Mouse (Mus musculus) kidney, postnatal 10 days (tissue): ENCODE results near the gene Tbc1d9b.
A peak's percentile ranks its signal among the peaks of the same experiment; 100 is the strongest.
"Not testable (repeated sequence)": the region's sequence is repeated elsewhere in the genome, so short reads cannot be mapped to it uniquely, and the experiment has no call there.

ENCODE experiments used
- DNase-seq: peaks from one replicate; pipeline ENCODE4 v3.0.0; 2021; ENCODE audit warnings: mixed read lengths

The Tbc1d9b gene

DNA sequence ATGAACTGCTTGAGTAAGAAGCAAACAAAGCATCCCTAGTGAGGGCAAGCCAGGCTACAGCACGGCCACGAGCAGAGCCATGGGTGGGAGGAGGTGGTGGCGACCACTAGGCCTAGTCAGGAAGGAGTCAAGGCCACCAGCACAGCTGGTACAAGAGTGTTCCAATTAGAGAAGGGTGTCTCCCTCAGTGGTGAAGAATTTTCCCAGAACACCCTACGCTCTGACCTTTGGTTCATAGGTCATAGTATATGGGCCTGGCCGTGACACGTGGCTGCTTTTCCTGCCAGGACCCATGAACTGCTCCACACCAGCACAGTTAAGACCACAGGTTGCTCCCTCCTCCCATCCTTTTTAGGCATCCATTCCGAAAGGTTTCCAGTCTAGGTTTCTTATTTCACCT is 8.4 kb downstream of the Tbc1d9b start:
- DNase-seq: no peak

DNA sequence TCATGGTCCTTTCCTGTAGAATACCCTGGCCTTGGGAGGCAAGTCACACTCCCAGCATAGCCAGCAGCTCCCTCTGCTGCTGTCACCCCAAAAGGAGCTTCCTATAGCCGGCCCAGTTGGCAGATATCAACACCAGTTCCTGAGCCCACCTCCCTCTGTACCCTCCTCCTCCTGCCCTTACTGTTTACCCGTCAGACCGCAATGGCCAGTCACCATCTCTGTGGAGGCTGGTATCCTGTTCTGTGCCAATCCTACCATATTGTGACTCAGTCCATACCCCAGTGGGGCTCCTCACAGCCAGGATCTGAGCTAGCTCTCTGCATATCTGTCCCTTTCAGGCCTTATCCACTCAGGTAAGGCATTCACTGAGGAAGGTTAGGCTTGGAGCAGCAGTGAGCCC is 14.3 kb downstream of the Tbc1d9b start:
- DNase-seq: no peak

DNA sequence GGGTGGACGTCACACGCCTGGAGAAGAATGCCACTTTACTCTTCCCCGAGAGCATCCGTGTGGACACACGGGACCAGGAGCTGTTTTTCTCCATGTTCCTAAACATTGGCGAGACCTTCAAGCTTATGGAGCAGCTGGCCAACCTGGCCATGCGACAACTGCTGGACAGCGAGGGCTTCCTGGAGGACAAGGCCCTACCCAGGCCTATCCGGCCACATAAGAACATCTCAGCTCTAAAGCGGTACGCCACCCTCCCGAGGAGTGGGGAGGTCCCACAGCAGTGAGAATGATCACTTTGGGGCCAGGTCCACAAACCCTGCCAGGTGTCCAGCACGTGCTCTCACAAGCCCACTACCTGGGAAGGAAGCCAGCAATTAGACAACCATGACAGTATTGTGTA is 14.9 kb downstream of the Tbc1d9b start:
- DNase-seq: no peak

DNA sequence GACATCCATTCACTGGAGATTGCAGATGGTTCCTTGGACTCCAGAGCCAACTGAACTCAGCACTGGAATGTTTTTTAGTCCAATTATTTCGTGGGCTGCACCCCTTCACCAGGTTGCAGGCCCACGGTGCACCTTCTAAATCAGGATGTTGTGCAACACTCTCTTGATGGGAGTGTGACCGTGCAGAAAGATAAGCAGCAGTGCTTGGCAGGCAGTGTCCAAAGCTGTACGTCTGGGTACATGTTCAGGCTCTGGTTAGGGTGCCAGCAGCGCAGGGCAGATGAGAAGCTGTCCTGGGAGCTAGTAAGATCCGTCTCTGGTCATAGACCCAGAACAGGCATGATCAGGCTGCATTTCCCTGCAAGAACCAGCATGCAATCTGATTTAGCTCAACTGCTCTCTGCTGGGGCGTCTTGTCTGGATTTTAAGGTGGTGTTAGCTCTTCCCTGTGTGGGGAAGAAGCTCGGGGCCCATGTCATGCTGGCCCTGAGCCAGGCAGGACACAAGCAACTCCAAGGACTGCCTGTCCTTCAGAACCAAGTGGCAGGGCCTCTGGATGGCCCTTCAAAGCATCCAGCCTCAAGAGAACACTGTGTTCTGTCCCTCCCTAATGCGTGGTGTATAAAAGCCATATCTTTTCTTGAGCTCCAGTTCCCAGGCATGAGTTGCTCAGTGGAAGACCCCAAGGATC is 16.2 kb downstream of the Tbc1d9b start:
- no peak for DNase-seq

DNA sequence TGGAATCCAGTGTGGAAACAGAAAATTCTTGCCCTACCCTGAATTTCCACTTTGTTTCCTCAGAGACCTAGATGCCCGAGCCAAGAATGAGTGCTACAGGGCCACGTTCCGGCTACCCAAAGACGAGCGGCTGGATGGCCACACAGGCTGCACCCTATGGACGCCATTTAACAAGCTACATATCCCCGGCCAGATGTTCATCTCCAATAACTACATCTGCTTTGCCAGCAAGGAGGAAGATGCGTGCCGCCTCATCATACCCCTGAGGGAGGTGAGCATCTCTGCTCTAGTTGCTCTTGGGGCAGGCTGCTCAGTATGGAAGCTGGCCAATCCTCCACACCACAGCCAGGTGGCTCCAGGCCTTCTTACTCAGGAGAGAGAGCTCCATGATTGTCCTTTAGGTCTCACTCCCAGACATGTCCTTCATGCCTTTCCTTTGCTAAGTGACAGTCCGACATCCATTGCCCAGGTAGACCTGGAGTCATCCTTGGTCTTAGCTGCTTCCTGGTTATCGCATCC is 16.8 kb downstream of the Tbc1d9b start:
- DNase-seq: no peak

- peak; percentile 33 for DNase-seq
Measured at GRCm38 (mm10) chr11:50149200-50149599, 18.0 kb downstream of the Tbc1d9b start.

DNA sequence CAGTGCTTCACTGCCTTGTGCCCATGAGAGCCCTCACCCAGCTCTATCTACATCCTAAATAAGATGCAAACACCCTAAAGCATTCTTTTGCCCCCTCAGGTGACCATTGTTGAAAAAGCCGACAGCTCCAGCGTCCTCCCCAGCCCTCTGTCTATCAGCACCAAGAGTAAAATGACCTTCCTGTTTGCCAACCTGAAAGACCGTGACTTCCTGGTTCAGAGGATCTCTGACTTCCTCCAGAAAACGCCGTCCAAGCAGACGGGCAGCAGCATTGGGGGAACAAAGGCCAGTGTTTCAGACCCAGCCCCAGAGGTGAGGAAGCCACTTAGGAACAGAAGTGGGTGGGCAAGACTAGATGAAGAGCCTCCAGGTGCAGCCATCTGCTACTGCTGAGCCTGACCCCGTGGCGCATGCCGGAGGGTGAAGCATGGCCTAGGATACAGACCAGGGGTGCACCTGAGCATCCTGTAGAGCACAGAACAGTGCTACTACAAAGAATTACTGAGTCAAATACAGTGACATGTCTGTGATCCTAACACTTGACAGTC is 18.5 kb downstream of the Tbc1d9b start:
- no peak for DNase-seq

GRCm38 (mm10) chr11:50151374-50151773 is 20.2 kb downstream of the Tbc1d9b start:
- DNase-seq: no peak

DNA sequence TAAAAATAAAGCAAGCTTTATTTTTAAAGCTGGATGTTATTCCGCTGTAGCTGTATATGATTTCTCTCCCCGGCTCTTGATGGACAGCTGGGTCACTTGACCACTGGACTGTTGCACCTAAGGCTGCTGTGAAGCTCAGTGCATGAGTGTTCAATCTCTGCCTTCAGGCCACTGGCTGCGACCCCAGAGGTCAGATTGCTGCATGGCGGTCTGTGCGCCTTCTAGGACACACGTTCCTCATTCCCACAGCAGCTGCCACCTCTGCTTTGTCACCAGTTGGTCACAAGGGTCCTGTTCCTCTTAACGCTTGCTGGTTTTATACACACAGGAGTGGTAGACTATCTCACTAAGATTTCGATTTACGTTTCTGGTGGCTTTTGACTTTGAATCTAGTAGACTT is 23.0 kb downstream of the Tbc1d9b start:
- no peak for DNase-seq

GRCm38 (mm10) chr11:50154777-50155520 is 23.8 kb downstream of the Tbc1d9b start:
- DNase-seq: no peak

GRCm38 (mm10) chr11:50155785-50156184 is 24.6 kb downstream of the Tbc1d9b start:
- no peak for DNase-seq

DNA sequence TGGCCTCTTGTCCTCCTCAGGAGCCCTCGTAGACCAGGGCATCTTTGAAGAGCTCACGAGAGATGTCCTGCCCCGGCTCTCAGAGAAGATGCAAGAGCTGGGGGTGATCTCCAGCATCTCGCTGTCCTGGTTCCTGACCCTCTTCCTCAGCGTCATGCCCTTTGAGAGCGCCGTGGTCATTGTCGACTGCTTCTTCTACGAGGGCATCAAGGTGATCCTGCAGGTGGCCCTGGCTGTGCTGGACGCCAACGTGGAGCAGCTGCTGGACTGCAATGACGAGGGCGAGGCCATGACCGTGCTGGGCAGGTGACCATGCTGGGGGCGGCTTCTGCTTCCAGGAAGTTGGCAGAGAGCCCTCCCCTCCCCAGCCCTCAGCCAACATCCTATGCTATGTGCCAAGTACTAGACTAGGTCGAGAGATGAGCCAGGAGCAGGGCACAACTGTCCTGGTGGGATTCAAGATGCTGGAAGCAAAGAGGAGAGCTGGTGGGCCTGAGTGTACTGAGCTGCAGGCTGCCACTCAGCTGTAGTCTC is 25.6 kb downstream of the Tbc1d9b start:
- no peak for DNase-seq

DNA sequence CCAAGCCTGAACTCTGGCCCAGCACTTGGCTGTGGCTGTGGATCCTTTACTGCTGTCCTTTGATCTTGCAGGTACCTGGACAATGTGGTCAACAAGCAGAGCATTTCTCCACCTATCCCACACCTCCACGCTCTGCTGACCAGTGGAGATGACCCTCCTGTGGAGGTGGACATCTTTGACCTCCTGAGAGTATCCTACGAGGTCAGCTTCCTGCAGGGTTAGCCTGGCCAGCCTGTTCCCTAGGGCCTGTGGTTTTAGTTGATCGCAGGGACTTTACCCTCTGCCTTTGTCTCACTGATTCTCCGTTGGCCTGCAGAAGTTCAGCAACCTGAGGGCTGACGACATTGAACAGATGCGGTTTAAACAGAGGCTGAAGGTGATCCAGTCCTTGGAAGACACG is 27.1 kb downstream of the Tbc1d9b start:
- DNase-seq: no peak

DNA sequence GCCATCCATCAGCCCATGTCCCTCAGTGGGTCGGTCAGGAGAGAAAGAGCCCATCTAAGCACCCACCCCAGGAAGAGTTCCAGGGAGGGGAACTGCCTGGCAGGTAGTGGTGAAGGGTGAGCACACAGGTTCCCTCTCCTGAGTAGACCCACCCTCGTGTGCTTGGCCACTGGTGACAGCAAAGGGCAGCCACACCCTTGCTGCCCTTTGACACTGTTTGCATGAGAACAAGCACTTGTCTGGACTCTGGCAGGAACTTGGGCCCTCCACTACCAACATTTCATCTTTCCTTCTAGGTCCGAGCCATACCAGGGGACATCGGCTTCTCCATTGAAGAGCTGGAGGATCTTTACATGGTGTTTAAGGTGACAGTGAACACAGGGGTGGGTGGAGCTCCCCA is 28.2 kb downstream of the Tbc1d9b start:
- no peak for DNase-seq

DNA sequence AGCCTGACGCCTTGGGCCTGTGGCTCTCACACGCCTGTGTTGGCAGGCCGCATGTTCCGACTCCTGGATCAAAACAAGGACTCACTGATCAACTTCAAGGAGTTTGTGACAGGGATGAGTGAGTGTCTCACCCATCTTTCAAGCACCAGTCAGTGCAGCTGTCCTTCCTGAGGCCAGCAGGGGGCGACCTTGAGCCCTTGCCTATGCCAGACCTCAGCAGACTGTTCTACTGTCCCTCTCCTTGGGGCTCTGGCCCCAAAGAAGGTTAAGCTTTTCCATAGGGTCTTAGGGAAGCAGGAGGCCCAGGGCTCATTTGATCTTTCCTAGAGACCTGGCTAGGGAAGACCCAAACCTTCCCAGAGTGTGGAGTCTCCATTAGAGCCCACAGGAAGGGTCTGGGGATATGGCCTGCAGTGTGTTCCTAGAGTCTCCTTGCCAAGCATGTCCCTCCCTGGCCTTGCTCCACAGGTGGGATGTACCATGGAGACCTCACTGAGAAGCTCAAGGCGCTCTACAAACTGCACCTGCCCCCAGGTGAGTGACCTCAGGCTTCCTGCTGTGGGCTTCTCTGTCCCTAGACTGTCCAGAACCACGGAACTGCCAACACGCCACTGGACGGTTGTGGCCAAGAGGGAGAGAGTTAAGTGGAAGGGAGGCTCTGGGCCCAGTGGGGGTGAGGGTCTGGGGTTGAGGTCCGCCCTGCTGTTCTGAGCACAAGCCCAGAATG is 30.5 kb downstream of the Tbc1d9b start:
- peak; percentile 82 for DNase-seq

DNA sequence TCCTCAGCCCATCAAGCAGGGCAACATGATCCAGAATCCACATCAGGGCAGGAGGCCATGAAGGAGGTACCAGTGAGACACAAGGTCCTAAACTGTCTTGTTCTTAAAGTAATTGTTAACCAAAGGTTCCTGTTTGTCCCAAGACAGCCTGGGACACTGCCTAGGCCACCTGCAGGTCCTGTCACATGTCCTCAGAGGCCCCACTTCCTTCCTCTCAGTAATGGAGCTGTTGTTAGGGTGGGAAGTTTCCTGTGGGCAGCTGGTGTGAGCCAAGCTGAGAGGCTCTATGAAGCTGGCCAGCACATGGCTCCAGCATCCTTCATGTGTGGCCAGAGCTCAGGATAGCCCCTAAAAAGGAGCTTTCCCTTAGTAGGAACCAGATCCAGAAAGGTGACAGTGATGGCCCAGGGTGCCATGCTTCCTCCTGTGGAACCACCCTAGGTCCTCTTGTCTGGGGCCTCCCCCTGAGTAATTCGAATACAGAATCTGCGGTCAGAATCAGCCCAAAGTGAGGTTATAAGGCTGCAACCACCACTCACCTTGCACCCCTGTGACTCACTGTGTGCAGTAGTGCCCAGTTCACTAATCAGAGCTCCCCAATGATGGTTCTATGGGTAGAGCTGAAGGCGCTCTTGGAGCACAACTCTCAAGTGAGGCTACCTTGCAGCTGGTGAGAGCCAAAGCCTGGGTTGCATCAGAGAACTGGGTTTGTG is 31.3 kb downstream of the Tbc1d9b start:
- no peak for DNase-seq

GRCm38 (mm10) chr11:50168352-50168751 is 37.2 kb downstream of the Tbc1d9b start:
- DNase-seq: no peak

DNA sequence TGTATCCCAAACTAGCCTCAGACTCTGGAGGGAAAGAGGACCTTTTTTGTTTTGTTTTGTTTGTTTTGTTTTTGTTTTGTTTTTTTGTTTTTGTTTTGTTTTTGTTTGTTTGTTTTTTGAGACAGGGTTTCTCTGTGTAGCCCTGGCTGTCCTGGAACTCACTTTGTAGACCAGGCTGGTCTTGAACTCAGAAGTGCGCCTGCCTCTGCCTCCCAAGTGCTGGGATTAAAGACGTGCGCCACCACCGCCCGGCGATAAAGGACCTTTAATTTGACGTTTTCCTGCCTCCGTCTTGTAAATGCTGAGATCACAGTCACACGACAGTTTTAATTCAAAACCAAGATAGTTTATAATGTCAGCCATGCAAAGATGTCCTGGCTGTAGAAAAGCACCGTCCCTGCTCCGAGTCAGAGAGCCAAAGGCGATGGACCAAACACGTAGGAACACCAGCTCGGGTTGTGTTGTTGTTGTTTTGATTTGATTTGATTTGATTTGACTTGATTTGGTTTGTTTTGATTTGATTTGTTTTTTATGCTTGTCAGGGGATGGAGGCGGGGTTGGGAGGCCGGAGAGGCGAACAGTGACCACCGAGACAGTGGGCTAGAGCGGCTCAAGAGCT is 43.0 kb downstream of the Tbc1d9b start, which contains the start of gene Mrnip:
Mrnip (plus strand) TSS at position 334 of the 619 bp plus-strand sequence.
- DNase-seq: not testable (repeated sequence)

DNA sequence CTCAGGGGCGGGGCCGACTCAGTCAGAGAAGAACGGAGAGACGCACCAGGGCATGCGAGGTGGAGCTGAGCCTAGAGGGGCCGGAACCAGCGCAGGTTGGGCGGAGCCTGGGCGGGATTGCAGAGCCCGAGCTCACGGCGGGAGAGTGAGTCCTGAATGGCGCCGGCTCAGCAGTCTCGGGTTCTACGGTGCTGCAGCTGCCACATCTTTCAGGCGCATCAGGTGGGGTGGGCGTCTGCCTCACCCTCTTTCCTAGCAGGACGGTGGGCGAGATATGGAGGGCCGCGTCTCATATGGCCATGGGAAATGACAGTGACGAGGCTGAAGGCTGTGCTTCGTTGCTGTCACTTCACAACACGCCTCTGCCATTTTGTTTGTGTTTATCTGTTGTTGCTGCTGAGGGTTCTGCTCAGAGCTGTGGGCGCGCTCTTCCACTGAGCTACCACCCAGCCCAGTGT is 43.6 kb downstream of the Tbc1d9b start:
- peak; percentile 99 for DNase-seq

DNA sequence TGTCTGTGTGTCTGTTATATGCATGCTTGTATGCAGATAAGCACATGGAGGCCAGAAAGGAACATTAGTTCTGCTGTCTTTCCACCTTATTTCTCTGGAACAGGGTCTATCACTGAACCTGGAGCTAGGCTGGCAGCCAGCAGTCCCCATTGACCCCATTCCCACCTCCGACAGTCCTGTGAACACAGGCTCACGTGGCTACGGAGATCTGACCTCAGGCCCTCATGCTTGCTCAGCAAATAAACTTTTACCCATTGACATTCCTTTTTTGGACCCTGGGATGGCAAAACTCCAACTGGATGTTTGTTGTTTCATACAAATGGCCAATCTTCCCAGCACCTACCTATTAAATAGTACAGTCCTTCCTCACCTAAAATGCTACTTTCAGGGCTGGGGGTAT is 45.2 kb downstream of the Tbc1d9b start:
- DNase-seq: peak; percentile 59

DNA sequence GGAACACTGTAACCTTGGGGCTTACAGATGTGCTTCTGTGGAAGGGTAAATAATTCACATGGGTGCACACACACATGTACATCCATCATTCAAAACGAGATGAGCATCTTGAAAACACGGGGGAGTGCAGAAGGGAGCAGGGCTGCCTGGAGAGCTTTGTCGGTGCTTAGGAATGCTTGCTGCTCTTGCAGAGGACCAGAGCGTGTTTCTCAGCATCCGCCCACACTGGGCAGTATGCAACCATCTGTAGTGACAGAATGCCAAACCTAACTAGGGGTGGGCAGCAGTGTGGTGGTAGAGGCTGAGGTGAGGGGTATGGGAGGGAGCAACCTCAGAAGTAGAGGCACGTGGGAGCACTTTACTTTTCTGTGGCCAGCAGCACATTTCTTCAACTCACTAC is 45.9 kb downstream of the Tbc1d9b start:
- DNase-seq: no peak
